Mouse (Mus musculus): Measurements from ENCODE around the gene Smarcb1.

The Smarcb1 gene

DNA sequence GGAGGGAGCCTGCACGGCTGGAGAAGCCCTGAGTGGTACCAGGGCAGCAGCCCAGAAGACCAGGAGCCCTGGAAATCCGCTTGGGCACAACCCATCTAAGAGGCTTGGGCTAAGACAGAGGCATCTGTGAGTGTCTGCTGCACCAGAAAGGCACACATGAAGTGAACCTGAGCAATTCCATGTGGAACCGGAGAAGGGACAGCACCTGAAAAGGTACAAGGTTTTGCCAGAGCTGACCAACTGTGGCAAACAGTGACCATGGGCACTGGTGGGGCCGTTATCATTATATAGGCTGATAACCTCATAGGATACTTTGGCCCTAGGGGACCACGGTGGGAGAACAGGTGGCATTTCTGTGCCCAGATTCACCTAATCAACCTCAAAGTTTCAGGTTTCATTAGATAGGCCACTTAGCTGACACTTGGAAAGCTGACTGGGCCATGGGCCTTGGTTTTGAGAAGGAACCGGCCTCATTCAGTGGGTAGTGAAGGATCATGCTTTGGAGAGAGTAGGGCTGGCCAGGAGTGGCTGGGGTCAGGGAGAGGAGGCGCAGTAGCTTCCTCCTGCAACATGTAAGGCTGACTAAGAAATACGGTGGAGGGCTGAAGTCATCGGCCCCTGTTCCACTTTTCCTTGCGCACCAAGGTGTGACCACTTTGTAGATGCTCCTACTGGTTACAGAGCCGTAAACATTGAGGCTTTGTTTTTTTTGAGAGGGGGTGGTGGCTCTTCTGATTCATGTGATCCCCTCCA, 65.1 kb downstream of the Smarcb1 start:
- no peak for DNase-seq (ENCODE audit: low spot score)

DNA sequence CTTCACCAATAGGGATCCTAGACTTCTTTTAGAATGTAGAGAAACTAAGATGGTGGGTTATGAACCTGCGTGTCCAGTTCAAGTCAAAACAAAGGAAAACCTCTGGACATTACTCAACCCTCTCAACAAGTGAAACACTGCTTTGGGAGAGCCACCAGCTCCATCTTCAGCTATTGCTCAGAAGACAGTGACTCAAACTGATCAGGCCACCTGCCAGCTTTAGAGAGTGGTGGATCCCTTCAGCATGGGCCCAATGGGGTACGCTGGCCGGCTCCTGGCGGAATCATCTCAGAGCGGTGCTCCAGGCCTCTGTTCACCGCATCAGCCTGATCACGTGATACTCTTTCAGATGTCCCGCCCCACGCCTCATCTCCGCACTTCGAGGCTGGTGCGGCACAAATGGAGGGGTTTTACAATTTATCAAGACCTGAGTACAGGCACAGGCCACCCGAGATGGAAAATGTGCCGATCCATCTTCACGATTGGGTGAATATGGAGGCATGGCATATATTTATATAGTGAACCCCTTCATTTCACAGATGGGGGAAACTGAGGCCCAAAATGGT, 65.9 kb downstream of the Smarcb1 start:
- no peak for DNase-seq (ENCODE audit: low spot score)

DNA sequence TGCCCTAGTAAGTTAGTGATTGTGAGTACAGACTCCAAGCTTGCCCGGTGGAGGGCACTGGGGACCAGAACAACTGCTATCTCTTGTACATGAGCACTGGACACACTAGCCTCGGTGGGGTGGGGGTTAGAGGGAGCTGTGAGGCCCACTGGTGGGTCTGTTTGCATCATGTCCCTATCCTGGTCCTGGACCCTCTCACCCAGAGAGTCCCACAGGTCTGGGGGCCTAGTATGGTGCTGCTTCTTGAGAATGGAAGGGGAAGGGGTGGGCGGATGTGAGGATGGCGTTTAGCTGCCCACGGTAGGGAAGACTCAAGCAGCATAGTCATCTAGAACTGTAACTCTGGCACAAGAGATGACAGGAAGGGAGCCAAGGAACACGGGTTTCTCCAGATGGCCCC, 66.6 kb downstream of the Smarcb1 start:
- no peak for DNase-seq (ENCODE audit: low spot score)

DNA sequence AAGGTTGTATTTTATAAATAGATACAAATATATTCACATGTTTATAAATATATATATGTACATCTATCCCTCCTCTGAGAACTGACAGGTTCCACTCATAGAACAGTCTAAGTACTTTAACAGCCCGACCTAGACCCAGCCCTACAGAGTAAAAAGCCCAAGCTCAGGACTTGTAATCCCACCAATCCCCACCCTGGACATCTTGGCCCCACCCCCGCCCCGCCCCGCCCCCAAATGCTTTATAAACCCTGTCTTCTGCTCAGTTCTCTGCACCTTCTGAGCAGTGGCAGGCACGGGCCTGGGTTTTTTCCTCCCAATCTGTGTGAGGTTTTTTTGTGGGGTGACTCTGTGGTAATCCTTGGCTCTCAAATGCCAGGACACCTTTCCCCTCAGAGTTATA, 67.3 kb downstream of the Smarcb1 start:
- DNase-seq (ENCODE audit: low spot score): no peak

DNA sequence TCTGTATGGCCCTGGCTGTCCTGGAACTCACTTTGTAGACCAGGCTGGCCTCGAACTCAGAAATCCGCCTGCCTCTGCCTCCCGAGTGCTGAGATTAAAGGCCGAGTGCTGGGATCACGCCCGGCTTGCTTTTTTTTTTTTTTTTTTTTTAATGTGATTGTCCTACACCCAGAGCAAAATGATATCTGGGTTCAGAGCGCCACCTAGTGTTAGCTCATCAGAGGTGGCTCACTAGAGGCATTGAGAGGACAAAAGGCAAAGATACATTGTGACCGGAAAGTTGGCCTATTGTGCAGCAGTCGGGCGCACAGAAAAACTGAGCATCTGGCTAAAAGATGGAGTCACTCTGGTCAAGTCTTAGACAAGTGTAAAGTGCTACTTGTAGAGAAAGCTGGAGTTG, 68.0 kb downstream of the Smarcb1 start:
- peak; percentile 91 for DNase-seq (ENCODE audit: low spot score)

DNA sequence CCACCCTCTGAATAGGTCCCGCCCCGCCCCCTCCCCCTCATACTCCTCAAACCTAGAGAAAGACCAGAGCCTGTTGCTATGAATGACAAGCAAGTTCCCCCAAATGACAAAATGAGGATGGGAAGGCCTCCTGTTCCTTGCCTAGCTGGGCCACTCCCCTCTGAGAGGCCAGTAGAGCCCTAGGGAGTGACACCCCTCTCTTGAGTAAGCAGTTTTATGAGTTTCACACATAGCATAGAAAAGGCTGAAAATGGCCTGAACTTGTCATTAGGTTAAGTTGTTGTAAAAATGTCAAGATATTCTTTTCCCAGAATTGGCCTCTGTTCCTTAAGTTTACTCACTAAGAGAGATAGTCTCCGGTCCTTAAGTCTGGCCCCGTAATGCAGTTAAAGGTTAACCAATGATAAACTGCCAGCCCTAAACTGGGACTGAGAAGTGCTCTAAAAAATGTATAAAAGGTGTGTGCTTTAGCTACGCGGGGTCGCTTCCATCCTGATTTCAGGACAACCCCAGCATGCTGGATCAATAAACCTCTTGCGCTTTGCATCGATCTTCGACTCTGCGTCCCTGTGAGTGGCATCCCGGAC, 68.8 kb downstream of the Smarcb1 start:
- no peak for DNase-seq (ENCODE audit: low spot score)

DNA sequence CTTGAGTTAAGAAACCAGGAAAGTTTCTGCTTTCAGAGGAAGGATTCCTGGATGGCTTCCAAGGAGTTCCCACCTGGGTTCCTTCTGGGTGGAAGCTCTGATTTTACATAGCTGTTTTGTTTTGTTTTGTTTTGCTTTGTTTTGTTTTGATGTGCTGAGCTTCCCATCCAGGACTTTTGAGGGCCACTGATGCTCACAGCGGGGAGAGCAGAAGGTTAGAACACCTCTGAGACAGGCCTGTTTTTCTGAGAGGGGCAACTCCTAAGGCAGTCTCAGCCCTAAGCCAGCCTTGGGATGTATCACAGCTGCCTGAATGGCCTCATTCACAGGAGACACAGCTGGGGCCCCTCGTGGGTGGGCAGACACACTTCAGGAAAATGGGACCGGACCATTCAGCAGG, 69.7 kb downstream of the Smarcb1 start:
- no peak for DNase-seq (ENCODE audit: low spot score)

DNA sequence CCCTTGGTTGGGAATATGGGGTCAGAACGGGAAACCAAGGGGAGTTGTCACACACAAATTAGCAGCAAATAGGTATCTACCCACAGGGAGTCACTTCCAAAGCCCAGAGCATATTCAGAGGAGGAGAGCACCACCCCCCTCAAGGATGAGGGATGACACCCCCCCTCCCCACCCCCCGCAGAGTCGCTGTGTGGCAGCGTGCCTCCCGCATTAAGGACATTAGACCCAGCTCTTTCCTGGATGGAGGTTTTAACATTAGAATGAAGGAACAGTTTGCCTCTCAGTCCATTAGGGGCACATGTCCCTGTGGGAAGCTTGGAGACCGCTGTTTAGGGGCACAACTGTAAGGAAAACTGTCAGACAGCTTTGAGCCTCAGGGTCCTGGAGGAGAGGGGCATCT, 70.3 kb downstream of the Smarcb1 start:
- DNase-seq (ENCODE audit: low spot score): no peak

DNA sequence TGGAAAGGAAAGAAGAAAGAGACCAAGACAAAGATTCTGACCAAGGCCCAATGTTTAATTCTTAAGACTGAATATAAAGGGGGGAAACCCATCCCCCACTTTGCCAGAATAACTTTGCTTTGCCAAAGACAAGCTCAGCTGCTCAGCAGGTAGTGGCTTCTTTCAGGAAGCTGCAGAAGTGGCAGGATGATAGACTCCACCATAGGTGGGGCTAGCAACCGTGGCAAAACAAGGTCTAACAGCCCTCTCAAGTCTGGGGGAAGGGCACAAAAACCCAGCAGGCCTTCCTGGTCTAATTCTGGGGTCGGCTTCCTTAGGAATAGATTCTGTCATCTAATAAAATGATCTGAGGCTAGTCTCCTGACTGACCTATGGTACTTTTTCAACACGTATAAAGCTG, 73.0 kb downstream of the Smarcb1 start:
- no peak for DNase-seq (ENCODE audit: low spot score)
